Mouse (Mus musculus) megakaryocyte progenitor cell, adult 5-6 weeks (primary cell): Measurements from ENCODE around the gene Usp2. TPM values are rescaled to one million over a fixed set of nuclear protein-coding genes. Genes with fewer than 3 reads are reported as not detected.
"Not testable (repeated sequence)": the region's sequence is repeated elsewhere in the genome, so short reads cannot be mapped to it uniquely, and the experiment has no call there.

Source experiments
- ATAC-seq: replicated peaks from 2 replicates; pipeline ENCODE4 v1.8.0; 2016; ENCODE audit warnings: mild to moderate bottlenecking, moderate TSS enrichment, inconsistent platforms; ENCODE audit not compliant: poor library complexity
- total RNA-seq, 2 experiments: library from RNA; stranded (forward) in 1 of 2; stranded (reverse) in 1 of 2; fragments of 157-497, 149-512 nt in 1 of 2; fragments of 200-1000 nt in 1 of 2; gene quantifications; 2 replicates each; pipeline versions ENCODE4 v1.2.3 to v1.2.4; 2015 to 2017

Gene Usp2
- total RNA-seq, 2 experiments from 2014 or later = 2.5 to 5.5 TPM

DNA sequence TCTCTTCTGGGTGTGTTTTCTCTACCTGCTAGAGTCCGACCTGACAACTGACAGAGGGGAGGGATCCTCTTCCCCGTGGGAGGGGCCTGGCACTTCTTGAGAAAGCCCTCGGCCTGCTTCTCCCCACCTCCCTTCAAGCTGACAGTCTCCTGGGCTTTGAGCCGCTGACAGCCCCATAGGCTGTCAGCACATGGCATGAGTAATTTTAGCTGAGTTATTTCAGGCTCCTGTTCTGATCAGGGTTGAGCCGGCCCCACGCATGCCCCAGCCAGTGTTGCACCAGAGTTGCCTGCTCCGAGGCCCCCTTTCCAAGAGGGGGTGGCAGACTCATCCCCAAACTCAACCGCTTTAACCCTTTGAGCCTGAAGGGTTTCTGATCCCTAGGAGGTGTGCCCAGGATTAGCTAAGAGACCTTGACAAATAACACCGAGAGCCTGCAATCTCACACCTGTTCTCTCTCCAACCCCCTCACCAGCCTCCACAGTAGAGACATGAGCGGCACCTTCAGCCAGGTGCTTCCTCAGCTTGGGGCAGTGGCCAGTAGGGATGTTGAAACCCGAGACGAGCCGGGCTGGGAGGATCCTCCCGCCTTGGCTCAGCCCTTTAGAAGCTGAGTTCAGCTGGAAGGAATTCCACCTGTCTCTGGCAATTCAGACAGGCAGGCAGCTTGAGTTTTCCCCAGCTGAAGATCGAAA is 21.1 kb downstream of the Usp2 start:
- ATAC-seq = 0 out of 2 replicates have a peak, but pooled peaks have one; percentile 10

DNA sequence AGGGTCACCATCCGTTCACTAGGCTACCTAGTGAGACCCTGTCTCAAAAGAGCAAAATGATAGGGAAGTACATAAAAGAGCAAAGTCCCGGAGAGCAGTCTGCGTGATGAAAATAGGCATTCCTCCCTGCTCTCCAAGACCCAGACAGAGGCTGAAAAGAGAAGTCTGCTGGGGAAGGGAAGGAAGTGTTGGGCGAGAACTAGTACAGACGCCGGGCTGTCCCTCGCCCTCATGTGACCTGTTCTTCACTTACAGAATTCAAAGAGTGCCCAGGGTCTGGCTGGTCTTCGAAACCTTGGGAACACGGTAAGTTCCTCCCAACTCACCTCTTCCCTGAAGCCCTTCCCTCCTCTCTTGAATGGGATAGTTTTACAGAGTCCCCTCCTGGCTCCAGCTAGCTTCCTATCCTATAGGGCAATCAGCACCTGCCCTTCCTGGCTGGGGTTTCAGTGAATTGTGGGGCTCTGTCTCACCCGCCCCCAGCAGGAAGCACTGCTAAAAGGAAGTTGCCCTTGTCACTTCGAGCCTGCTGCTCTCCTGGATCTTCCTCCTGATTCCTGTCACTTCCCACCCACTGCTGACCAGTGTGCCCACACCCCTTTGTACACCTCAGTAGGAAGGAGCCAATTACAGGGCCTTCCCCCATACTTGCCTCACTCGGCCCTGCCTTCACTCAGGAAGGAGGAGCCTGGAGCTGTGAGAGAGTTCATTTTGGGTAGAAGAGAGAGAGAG is 22.2 kb downstream of the Usp2 start:
- ATAC-seq = peak; percentile 62

DNA sequence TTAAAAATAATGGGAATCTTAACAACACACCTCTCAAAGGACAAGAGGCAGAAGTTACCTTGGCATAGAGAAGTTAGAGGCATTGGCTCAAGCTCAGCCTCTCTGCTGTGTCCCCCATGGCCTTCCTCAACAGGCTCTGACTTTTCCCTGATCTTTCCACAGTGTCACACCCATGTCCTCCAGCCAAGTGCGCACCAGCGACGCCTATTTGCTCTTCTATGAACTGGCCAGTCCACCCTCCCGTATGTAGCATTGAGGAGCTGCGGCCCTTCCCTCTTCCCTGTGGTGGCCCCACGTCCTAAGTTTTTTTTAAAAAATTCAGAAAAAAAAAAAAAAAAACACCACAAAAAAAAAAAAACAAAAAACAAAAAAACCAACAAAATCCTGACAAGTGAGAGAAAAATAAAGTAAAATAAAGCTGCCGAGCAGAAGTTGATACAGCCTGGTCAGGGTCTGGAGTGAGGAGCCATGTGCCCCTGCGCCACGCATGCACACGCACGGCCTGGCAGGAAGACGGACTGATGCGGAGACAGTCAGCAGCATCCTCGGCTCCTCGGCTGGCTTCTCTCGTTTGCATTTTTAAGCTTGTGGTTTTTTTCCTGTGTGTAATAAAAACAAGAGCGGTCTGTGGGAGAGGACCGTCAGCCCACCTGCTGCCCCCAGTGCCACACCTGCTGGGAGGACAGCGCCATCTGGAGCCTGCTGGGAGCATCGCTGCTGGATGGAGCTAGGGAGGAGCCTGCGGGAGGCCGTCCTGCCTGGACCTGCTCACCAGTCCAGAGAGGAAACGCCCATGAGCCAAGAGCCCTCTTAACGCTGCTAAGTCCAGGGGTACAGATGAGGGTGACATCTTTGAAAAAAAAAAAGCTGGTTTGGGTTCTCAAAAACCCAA is 27.0 kb downstream of the Usp2 start:
- ATAC-seq = peak; percentile 74

DNA sequence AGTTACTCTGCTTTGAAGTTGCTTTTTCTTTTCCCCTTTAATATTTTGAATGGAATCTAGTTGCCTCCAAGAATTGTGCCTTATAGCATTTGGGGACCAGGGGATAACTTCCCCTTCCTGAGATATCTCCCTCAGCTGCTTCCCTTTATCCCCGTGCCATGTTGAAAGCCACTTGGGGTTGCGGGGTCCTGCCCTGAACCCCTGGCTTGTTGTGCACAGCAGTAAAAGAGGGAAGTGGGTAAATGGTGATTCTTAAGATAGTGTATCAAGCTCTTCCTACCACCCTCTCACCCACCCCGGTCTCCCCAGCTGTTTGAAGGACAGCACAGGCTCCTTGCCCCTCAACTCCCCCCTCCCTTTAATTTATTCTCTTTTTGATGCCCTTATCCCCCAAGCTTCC is 27.9 kb downstream of the Usp2 start:
- peak; percentile 83 for ATAC-seq

DNA sequence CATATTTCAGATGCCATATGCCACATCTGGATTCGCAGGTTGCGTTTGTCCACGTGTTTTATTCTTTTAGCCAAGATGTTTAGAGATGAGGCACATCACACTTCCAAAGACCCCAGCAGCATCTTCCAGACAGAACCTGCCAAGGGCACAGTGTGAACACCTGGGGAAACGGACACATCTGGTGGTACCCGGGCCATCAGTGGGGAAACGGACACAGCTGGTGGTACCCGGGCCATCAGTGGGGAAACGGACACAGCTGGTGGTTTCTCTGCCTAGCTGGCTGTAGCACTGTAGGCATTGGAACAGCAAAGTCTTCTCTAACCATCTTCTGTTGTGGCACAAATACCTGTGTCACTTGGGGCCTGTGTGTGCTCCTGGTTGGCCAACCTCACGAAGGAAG is 29.0 kb downstream of the Usp2 start:
- ATAC-seq = no peak

DNA sequence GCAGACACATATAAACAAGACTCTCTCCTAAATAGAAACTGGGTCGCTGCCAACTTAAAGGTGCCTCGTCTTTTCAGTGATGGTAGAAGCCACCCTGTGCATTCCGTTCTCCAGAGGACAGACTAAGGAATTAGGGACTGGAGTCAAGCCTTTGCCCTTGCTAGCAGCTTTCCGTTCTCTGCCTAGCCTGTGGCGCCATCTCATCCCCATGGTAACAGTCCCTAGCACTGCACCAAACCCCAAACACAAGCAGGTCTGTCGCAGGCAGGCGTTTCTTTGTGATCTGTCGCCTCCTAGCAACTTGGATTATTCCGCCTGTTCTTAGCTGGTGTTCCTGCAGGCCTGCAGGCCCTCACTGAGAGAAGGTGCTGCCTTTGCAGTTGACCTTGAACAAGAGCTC is 29.7 kb downstream of the Usp2 start:
- no peak for ATAC-seq

DNA sequence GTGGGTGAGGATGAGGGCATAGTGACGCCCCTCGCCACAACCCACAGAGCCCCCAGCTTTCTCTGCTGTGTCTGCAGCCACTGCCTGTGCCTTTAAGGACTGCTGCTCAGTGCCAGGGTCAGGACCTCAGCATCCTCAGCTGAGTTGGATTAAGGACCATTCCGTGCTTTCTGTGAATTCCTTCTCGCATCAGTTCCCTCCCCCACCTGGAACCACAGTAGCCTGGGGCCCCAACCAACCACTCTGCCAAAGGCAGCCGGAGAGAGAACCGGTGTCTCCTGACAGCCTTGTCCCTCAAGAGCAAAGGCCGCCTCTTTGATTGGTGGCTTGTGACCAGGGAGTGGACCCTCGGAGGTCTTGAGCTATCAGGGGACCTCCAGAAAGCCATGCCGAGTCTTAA is 34.7 kb downstream of the Usp2 start, which contains the start of gene Mfrp:
TSS of gene Mfrp (plus strand) at position 240 of the 400 bp plus-strand sequence.
- ATAC-seq = no peak

DNA sequence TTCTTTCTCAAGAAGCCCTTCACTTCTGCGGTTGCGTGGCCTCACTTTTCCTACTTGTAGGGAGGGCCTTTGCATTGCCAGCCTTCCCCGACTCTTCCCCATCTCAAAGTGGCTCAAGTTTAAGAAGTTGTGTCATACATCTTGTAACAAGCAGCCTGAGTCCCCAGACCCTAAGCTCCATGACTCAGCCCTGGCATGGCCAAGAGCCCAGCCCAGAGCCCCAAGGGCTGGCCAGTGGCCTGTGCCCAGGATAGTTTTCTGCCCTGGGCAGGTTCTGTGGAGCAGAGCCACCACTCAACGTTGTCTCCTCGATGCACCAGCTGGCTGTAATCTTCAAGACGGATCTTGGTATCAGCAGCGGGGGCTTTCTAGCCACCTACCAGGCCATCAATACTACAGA is 38.1 kb downstream of the Usp2 start:
- ATAC-seq = peak; percentile 23; the same call in 1 of the 2 replicates

DNA sequence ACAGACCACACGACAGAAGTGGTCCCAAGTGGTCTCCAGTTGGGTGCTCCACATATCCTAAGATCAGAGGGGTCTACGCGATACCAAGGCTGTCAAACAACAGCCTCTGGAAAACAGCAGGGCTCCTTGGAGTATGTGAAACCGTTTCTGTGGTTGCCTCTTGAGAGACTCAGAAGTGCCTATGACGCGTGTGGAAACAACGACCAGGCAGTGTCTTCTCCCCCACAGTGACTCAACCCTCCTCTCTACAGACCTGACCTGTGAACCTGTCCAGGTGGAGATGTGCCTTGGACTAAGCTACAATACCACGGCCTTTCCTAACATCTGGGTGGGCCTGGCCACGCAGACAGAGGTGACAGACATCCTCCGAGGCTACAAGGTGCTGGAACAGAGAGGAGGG is 39.0 kb downstream of the Usp2 start:
- no peak for ATAC-seq

DNA sequence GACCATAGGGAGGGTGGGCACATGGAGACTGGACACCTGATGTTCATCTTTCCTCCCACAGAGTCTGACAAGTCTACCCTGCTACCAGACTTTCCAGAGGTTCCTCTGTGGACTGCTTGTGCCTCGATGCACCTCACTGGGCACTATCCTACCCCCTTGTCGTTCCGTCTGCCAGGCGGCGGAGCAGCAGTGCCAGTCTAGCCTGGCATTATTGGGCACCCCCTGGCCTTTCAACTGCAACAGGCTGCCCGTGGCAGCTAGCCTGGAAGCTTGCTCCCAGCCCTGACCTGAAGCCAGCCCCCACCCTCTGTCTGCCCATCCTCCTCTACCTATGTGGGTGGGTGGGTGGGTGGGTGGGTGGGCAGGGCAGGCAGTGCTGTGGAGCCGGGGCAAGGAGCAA is 39.4 kb downstream of the Usp2 start:
- no peak for ATAC-seq

DNA sequence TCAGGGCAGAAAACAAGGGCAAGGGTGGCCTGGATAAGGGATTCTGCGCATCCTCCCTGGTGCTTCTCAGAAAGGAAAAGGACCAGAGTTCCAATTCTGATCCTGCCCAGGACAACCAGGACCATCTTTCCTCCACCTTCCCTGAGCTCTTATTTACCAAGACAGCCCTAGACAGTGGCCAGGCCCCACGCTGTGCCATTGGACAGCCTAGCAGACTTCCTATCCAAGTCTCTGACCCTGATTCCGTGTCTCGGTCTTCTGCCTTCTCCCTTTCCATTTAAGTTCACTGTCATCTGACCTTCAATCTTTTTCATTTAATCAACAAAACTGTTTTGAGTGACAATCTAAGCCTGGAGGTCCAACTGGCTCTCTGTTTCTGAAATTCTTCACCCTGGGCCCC is 39.8 kb downstream of the Usp2 start:
- no peak for ATAC-seq

DNA sequence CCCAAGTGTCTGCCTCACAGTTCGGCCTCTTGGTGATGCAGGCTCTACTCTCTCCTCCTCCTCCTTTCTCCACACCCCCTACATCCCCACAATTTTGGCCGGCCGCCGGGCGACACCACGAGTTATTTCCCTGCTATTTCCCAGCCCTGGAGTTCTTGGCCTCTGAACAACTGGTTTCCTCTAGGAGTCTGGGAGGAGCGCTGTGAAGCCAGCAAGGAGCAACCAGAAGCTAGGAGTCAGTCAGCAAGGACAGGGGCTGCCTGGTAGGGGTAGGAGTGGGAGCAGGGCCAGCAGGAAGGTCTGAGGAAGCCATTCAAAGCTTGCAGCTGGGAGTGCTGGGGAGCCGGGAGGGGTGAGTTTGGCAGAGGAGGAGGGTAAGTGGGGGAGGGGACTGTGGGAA is 40.3 kb downstream of the Usp2 start, which contains the start of gene C1qtnf5:
TSS of gene C1qtnf5 (plus strand) at position 136 of the 400 bp plus-strand sequence.
- ATAC-seq = no peak

DNA sequence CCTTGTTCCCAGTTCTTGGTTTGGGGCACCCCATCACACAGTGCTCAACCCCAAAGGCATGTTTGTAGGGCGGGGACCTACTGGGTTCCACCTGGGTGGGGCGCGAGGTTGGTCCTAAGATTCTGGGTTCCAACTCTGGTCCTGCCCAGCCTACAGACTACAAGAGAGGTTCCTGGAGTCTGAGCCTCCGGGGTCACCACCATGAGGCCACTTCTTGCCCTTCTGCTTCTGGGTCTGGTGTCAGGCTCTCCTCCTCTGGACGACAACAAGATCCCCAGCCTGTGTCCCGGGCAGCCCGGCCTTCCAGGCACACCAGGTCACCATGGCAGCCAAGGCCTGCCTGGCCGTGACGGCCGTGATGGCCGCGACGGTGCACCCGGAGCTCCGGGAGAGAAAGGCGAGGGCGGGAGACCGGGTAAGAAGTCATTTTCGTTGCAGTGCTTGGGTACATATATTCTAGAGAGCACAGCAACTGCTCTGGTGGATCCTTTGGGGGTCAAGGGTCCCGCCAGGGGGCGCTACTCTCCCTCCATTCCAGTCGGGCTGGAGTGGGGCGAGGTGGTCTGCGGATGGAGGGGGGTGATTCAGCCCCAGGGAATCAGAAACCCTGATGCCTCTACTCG is 40.8 kb downstream of the Usp2 start:
- no peak for ATAC-seq

DNA sequence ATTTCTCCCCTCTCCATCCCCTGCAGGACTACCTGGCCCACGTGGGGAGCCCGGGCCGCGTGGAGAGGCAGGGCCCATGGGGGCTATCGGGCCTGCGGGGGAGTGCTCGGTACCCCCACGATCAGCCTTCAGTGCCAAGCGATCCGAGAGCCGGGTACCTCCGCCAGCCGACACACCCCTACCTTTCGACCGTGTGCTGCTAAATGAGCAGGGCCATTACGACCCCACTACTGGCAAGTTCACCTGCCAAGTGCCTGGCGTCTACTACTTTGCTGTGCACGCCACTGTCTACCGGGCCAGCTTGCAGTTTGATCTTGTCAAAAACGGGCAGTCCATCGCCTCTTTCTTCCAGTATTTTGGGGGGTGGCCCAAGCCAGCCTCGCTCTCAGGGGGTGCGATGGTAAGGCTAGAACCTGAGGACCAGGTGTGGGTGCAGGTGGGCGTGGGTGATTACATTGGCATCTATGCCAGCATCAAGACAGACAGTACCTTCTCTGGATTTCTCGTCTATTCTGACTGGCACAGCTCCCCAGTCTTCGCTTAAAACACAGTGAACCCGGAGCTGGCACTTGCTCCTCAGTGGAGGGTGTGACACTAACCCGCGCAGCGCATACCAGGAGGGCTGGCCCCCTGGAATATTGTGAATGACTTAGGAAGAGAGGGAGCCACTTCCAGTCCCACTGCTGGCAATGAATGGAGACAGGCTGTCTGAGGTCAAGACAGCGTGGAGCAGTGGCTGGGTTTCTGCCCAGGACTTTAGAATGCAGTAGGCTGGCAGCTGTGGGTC is 41.6 kb downstream of the Usp2 start:
- no peak for ATAC-seq

DNA sequence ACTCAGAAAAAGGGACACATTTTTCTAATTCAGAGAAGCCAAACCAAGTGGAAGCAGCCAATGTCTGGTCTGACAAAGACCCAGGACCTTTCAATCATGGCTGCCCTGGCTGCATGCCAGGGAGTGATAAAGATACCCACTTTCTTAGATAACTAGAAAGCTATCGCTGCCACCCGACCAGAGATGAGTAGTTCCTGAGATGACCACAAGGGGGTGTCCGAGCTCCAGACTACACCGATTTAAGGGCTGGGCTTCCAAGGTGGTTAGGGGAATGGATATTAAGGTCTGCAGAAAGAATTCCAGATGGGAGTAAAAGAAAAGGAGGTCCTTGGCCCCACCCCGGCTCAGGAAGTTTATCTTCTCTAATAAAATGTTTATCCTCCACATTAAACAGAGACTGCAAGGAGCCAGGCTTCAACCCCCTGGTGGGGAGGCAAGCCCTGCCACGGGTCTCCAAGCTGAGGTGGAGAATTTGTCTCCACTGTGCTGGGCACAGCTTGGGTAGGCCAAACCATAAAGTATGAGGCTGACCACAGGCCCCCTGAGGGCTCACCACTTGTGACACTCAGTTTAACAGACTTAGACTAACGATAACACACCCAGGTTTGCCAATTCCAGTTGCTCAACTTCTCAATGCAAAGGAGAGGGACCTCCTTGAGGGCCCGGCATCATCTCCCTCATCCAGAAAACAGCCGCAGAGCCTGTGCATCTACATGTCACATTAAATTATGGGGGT is 42.7 kb downstream of the Usp2 start:
- peak; percentile 26; the same call in 1 of the 2 replicates for ATAC-seq

DNA sequence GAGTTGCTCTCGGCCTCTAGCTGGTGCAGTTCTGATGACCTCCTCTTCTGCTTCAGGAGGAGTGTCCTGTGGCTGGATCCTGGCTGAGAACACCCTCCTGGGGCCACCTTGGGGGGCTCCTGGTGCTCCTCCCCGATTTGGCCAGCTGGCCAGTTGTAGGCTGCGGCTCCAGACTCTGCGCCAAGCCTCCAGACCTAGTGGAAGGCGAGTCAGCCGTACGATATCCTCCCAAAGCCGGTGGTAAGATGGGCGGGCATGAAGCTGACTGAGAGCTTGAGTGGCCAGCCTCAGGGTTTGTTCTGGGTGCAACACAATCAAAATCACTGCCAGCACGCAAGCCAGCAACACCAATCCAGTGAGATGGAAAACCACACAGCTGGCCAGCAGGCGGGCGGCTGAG is 45.1 kb downstream of the Usp2 start:
- ATAC-seq = not testable (repeated sequence)

DNA sequence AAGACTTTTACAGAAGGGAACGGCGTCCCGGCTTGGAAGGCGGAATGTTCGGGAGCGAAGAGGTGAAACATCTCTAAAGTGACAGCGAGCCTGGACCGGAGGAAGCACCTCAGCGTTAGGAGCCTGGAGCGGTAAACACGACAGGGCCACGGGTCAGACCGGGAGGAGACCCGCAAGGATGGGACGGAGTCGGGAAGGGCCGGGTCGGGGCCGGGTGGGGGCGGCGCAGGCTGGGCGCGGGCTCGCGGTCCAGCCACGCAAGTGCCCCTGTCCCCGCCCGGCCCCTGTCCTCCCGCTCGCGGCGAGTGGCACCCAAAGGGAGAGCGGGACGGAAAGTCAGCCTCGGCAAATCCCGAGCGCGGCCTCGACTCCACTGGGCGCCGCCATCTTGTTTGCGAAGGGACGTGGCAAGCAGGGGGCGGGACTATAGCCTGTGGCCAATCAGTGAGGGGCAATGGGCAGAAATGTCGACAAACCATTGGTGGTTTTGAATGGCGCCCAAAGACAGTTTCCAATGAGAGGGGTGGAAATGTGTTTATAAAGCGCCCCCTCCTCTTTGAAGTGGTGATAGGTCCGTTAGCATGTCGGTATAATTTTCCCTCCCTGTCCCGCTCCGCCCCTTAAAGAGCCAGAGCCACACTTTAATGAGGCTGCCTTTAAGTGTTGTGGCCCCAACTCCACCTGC is 46.4 kb downstream of the Usp2 start, which contains the start of the genes Gm49380 and Rnf26:
TSS of gene Gm49380 (minus strand) at position 396 of the 685 bp plus-strand sequence.
TSS of gene Rnf26 (minus strand) at position 413 of the 685 bp plus-strand sequence.
- ATAC-seq = peak; percentile 97

DNA sequence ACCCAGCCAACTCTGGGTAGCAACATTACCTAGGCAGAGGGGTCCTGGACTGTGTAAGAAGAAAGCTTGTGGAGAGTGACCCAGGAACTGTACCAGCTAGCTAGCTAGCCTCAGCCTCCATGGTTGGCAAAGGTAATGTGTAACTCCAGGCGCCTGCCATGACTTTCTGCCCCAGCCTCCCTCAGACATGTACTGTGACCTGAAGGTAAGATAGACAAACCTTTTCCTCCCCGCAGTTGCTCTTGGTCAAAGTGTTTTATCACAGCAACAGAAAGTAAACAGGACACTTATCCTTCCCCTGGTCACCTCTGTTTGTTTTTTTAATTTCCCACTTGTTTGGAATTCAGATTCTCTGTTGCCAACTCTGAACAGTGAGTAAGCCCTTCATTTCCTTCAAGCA is 47.6 kb downstream of the Usp2 start:
- no peak for ATAC-seq

DNA sequence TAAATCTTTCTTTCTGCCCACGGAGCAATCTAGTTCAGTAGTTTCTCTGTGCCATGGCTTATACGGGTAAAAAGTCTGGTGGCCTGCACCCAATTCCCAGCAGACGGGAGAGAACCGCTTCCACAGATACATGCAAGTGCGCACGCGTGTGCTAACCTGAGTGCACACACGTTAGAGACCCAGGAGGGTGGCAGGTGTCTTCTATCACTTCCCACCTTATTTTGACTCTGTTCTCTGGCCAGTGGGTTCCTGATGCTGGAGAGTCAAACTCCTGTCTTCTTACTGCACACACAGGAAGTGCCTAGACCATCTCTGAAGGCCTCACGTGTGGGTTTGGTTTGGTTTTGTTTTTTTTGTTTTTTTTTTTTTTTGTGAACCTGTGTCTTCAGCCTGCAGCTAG is 48.8 kb downstream of the Usp2 start:
- ATAC-seq = no peak
